Mouse (Mus musculus) stomach, postnatal 0 days (tissue): Measurements from ENCODE around the gene Cdc40.

ENCODE experiments used
- CTCF ChIP-seq: IDR thresholded peaks from 2 replicates; pipeline ENCODE4 v1.5.1; 2016; ENCODE audit warnings: antibody characterized with exemption, low read depth, mild to moderate bottlenecking, moderate library complexity
- EP300 ChIP-seq: optimal IDR thresholded peaks from 2 replicates; pipeline ENCODE3; 2016; ENCODE audit warnings: antibody characterized with exemption

DNA sequence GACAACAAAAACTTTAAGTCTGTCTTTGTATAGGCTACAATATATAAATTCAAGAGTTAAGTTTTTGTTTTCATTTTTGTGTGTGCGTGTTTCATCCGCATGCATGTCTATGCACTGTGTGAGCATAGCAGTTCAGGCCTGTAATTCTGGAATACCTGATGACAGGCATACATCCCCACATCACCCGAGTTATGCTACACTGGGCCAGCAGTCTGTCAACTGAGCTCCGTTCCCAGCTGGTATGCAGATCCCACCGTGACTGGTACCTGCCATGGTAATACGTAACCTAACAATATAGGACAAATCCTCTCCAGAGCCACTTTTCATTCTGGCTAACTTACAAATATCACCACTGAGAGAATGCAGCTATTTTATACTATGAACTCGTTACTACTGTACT lies 26.4 kb downstream of the Cdc40 start:
- no peak for TF ChIP-seq CTCF
- no peak for TF ChIP-seq EP300
